Mouse (Mus musculus): ENCODE data around the gene Zxdb. TPM values are rescaled to one million over a fixed set of nuclear protein-coding genes. Genes with fewer than 3 reads are reported as not detected.

The Zxdb gene
- total and polyA plus RNA-seq, 3 experiments = 3.5 to 7.7 (median 7.0) TPM

GRCm38 (mm10) chrX:94731596-94731995 is 7.2 kb downstream of the Zxdb start:
- no peak for TF ChIP-seq ETS1 (conservative IDR thresholded peaks at IDR 0.05; ENCODE audit: low read depth, low read length)
- peak; percentile 22; the same call in 1 of the 2 replicates for TF ChIP-seq IRF4 (IDR thresholded peaks at IDR 0.05; ENCODE audit: low read depth, low read length)
- TF ChIP-seq EP300 (IDR thresholded peaks at IDR 0.05; ENCODE audit: low read length) = peak; percentile 45; the same call in 1 of the 2 replicates
- H3K27me3 ChIP-seq (replicated peaks) = no peaks in the 10 kb centered on the region
- H3K9ac ChIP-seq (ENCODE audit: insufficient read depth, low read depth) = no peak overlapping the region
- no peaks in the 10 kb centered on the region for H3K9me3 ChIP-seq (replicated peaks; ENCODE audit: low read length)
- DNase-seq (ENCODE audit: extremely low read depth) = peak; percentile 25
- H3K4me3 ChIP-seq (replicated peaks in 1 of 3; ENCODE audit: low read depth in 2 of 3, low read length in 2 of 3, poor library complexity in 1 of 3) = no peak overlapping the region
- H3K4me1 ChIP-seq (ENCODE audit: control insufficient read depth in 1 of 2, insufficient read depth in 2 of 2) = no peaks in the 10 kb centered on the region; a peak in 1 of 4 replicates
- H3K4me2 ChIP-seq (ENCODE audit: insufficient read depth, low read depth, poor library complexity, severe bottlenecking) = no peak overlapping the region
- dilution Hi-C loops (cut with MboI; ENCODE audit: extremely low pct_ligation_motif_present, extremely low pct_unique_long_range_greater_than_20kb, low sequenced_read_pairs) (no loop called here), in situ Hi-C loops (cut with MboI; ENCODE audit: low pct_ligation_motif_present, low pct_unique_long_range_greater_than_20kb, low sequenced_read_pairs) (no loop called here)
- peaks cover 2% of the 10 kb centered on the region; the same call in 1 of the 2 replicates for H3K79me2 ChIP-seq (replicated peaks; ENCODE audit: control insufficient read depth, extremely low read depth, insufficient read depth, poor library complexity, severe bottlenecking)
- peaks cover 5% of the 10 kb centered on the region in 2 experiments for H3K36me3 ChIP-seq (replicated peaks in 1 of 2; ENCODE audit: control insufficient read depth in 1 of 2, insufficient read depth in 1 of 2, low read length in 1 of 2)
- no peak overlapping the region for H3K27ac ChIP-seq (ENCODE audit: insufficient read depth, low read depth)

DNA sequence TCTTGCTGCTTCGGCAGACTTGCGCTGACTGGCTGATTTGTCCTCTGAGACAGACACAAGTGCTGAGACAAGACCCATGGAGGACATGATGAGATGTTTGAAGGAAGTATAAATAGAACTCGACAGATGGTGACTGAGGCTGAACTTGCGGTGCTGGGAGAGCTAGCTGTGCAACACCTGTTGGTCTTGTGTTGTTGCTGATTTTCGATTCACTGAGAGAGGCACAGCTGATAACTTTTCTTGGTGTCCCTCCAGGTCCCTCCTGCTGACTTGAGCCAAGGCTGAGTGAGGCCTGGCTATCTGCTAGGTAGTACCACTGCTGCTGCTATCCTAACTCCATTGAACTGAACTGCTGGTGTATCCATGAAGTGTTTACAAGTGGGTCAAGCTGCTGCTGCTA is 29.4 kb downstream of the Zxdb start:
- in situ Hi-C loops (cut with MboI; ENCODE audit: low pct_ligation_motif_present, low pct_unique_long_range_greater_than_20kb, low sequenced_read_pairs) = no loop called here
- H3K36me3 ChIP-seq (replicated peaks in 1 of 2; ENCODE audit: control insufficient read depth in 1 of 2, insufficient read depth in 1 of 2, low read length in 1 of 2) = no peaks in the 10 kb centered on the region
- no peaks in the 10 kb centered on the region; a peak in 1 of 4 replicates for H3K4me1 ChIP-seq (ENCODE audit: control insufficient read depth in 1 of 2, insufficient read depth in 2 of 2)
- no peaks in the 10 kb centered on the region for H3K79me2 ChIP-seq (replicated peaks; ENCODE audit: control insufficient read depth, extremely low read depth, insufficient read depth, poor library complexity, severe bottlenecking)
- DNase-seq (ENCODE audit: extremely low read depth) = no peak
- H3K4me3 ChIP-seq (replicated peaks in 1 of 3; ENCODE audit: low read depth in 2 of 3, low read length in 2 of 3, poor library complexity in 1 of 3) = no peak overlapping the region
- TF ChIP-seq POLR2AphosphoS2 (IDR thresholded peaks at IDR 0.05; ENCODE audit: low read depth, low read length) (no peak), ZNF384 (IDR thresholded peaks at IDR 0.05; ENCODE audit: low read depth, low read length) (no peak), MXI1 (IDR thresholded peaks at IDR 0.05; ENCODE audit: low read depth, low read length) (no peak), KAT2A (IDR thresholded peaks at IDR 0.05; ENCODE audit: insufficient replicate concordance, low read length) (no peak), USF2 (conservative IDR thresholded peaks at IDR 0.05; ENCODE audit: low read depth, low read length) (no peak), NRF1 (IDR thresholded peaks at IDR 0.05; ENCODE audit: low read depth, low read length) (no peak), ZC3H11A (IDR thresholded peaks at IDR 0.05; ENCODE audit: low read depth, low read length) (no peak), TCF12 (IDR thresholded peaks at IDR 0.05; ENCODE audit: low read depth, low read length) (no peak), ZKSCAN1 (IDR thresholded peaks at IDR 0.05; ENCODE audit: borderline replicate concordance, low read depth, low read length) (no peak), GABPA (IDR thresholded peaks at IDR 0.05; ENCODE audit: insufficient replicate concordance, low read depth, low read length) (no peak), JUND (conservative IDR thresholded peaks at IDR 0.05; ENCODE audit: low read depth, low read length) (no peak), PAX5 (IDR thresholded peaks at IDR 0.05; ENCODE audit: low read length) (no peak), EP300 (IDR thresholded peaks at IDR 0.05; ENCODE audit: low read length) (no peak), IRF4 (IDR thresholded peaks at IDR 0.05; ENCODE audit: low read depth, low read length) (no peak), TBP (conservative IDR thresholded peaks at IDR 0.05; ENCODE audit: low read depth, low read length) (no peak), ELF1 (IDR thresholded peaks at IDR 0.05; ENCODE audit: low read depth, low read length) (no peak), MAFK (IDR thresholded peaks at IDR 0.05; ENCODE audit: insufficient replicate concordance, low read length) (no peak)
- H3K4me2 ChIP-seq (ENCODE audit: insufficient read depth, low read depth, poor library complexity, severe bottlenecking) = no peak overlapping the region
- H3K27ac ChIP-seq (ENCODE audit: insufficient read depth, low read depth) = no peak overlapping the region
- no peaks in the 10 kb centered on the region for H3K27me3 ChIP-seq (replicated peaks)
- dilution Hi-C loops (cut with MboI; ENCODE audit: extremely low pct_ligation_motif_present, extremely low pct_unique_long_range_greater_than_20kb, low sequenced_read_pairs) = no loop called here
- no peaks in the 10 kb centered on the region for H3K9me3 ChIP-seq (replicated peaks; ENCODE audit: low read length)
- no peak overlapping the region for H3K9ac ChIP-seq (ENCODE audit: insufficient read depth, low read depth)

Measured in CH12.LX (cell line).